ENCODE assay signal across 29 mouse cellular contexts in genomic region chr1:171495371-171495770, GRCm38 (mm10). TPM values are rescaled to one million over a fixed set of nuclear protein-coding genes. Genes with fewer than 3 reads are reported as not detected.
"Had no signal": no experiment of that assay in that cellular context is flagged by ENCODE, and none has a peak within 500 bp of the region (broad histone marks: within the 10 kb centered on the region; RNA-seq: fewer than 3 reads in every experiment).

No protein-coding gene starts in this region.

- H3K9ac ChIP-seq: hindbrain, embryonic 12.5 days; hindbrain, embryonic 14.5 days; kidney, embryonic 15.5 days; limb, embryonic 13.5 days; limb, embryonic 15.5 days; liver, embryonic 12.5 days; liver, embryonic 14.5 days had no signal

- H3K27ac ChIP-seq: gastrocnemius, adult 2 months; heart, adult 2 months; hindbrain, embryonic 10.5 days; hindbrain, embryonic 12.5 days; hindbrain, embryonic 14.5 days; hindbrain, postnatal 0 days; kidney, embryonic 15.5 days; kidney, postnatal 0 days; limb, embryonic 13.5 days; limb, embryonic 15.5 days; liver, embryonic 12.5 days; liver, embryonic 14.5 days had no signal

- H3K36me3 ChIP-seq: hindbrain, embryonic 10.5 days; hindbrain, embryonic 12.5 days; kidney, embryonic 15.5 days; limb, embryonic 13.5 days; limb, embryonic 15.5 days; liver, embryonic 12.5 days had no signal

- ATAC-seq: hindbrain, postnatal 0 days; intestine, embryonic 16.5 days; liver, embryonic 12.5 days had no signal

- H3K4me3 ChIP-seq: gastrocnemius, adult 2 months; heart, adult 2 months; hindbrain, embryonic 10.5 days; hindbrain, embryonic 12.5 days; kidney, embryonic 15.5 days; limb, embryonic 13.5 days; limb, embryonic 15.5 days; liver, embryonic 12.5 days had no signal

- H3K4me2 ChIP-seq: heart, embryonic 11.5 days; hindbrain, embryonic 12.5 days; hindbrain, embryonic 14.5 days; kidney, embryonic 15.5 days; limb, embryonic 13.5 days; limb, embryonic 15.5 days; liver, embryonic 12.5 days had no signal

- H3K27me3 ChIP-seq: hindbrain, embryonic 12.5 days; kidney, embryonic 15.5 days; limb, embryonic 13.5 days; limb, embryonic 15.5 days; liver, embryonic 12.5 days had no signal

- DNase-seq: gastrocnemius, adult 2 months; gastrocnemius, postnatal 10 days; gastrocnemius, postnatal 36 days; heart, adult 2 months; heart, postnatal 10 days; heart, postnatal 4 days; kidney, adult 11 months; kidney, adult 2 months; kidney, adult 9 months; kidney, postnatal 14 days; kidney, postnatal 36 days; left cerebral cortex, postnatal 4 days had no signal

- H3K4me1 ChIP-seq: hindbrain, embryonic 10.5 days; hindbrain, embryonic 12.5 days; kidney, embryonic 15.5 days; limb, embryonic 13.5 days; limb, embryonic 15.5 days; liver, embryonic 12.5 days had no signal

RNA-seq across cellular contexts. Expression of gene Itln1, which starts 39.7 kb away (rescaled TPM):
- polyA plus RNA-seq: frontal cortex, adult 2 months; heart, embryonic 11.5 days; heart, embryonic 14.5 days; hindbrain, embryonic 10.5 days; hindbrain, embryonic 12.5 days; hindbrain, embryonic 14.5 days; hindbrain, postnatal 0 days; intestine, embryonic 14.5 days; kidney, adult 2 months; kidney, embryonic 15.5 days; kidney, postnatal 0 days; limb, embryonic 11.5 days; limb, embryonic 13.5 days; limb, embryonic 15.5 days; liver, adult 2 months; liver, embryonic 12.5 days; liver, embryonic 14.5 days had no signal
